Mouse (Mus musculus) retina, postnatal 7 days (tissue): Measurements from ENCODE around the gene Gm49403.
"Not testable (repeated sequence)": the region's sequence is repeated elsewhere in the genome, so short reads cannot be mapped to it uniquely, and the experiment has no call there.

ENCODE experiments used
- DNase-seq: peaks from one replicate; pipeline ENCODE4 v3.0.0-alpha.2; 2012; ENCODE audit warnings: low read depth, low spot score

Gm49403 gene

DNA sequence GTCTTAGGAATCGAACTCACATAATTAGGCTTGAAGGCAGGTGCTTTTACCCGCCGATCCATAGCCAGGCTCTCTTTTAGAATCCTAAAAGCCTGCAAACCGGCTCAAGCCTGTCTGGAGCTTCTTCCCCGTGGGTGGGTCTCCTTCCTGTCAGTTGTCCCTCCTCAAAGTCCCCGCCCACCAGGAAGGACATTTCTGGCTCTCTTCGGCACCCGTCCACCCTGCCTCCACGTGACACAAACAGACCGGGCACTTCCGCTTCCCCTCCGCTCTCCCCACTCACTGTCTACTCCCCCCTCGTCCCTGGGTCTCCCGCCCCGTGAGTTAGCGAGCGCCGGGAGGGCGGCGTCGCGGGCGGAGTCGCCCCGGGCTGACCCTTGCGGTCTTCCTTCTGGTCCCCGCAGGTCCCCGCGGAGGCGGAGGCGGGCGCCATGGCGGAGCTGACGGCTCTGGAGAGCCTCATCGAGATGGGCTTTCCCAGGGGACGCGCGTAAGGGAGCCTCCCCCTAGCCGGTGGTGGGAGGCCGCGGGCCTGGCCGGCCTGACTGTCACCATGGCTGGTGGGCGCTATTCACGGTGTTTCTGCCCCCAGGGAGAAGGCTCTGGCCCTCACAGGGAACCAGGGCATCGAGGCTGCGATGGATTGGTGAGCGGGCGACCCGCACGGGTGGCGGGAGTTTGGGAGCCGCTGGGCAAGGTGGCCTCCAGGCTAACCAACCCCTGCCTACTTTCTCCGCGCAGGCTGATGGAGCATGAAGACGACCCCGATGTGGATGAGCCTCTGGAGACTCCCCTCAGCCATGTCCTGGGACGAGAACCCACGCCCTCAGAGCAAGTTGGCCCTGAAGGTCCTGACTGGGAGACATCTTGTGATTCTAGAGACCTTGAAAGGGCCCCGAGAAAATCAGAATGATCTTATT lies 12.2 kb upstream of the Gm49403 start, which contains the start of gene Ubxn1:
Gene Ubxn1, plus strand, starts transcription at position 230 of the 920 bp plus-strand sequence.
- peak; percentile 92 for DNase-seq

- no peak for DNase-seq
These were observed 11.4 kb upstream of the Gm49403 start for GRCm38 (mm10) chr19:8872266-8872840.

DNA sequence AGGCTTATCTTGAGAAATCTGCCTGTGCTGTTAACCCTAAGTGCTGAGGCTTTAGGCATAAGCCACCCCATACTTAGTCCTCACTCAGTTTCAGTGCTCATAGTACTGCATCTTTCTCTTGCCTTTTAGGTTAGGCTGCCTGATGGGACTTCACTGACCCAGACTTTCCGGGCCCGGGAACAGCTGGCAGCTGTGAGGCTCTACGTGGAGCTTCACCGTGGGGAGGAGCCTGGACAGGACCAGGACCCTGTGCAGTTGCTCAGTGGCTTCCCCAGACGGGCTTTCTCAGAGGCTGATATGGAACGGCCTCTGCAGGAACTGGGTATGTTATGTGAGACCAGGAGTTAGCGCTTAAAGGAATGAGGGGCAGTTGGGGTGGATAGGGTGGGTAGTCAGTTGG lies 8.7 kb upstream of the Gm49403 start:
- DNase-seq, result no peak

GRCm38 (mm10) chr19:8880311-8881033 lies 3.3 kb upstream of the Gm49403 start, which contains the start of gene Uqcc3:
Uqcc3 (minus strand) TSS chr19:8880923.
- DNase-seq, result peak; percentile 80

GRCm38 (mm10) chr19:8881034-8881392 lies 2.7 kb upstream of the Gm49403 start:
- no peak for DNase-seq

GRCm38 (mm10) chr19:8886916-8887584 lies 3.3 kb downstream of the Gm49403 start:
- DNase-seq, result no peak

DNA sequence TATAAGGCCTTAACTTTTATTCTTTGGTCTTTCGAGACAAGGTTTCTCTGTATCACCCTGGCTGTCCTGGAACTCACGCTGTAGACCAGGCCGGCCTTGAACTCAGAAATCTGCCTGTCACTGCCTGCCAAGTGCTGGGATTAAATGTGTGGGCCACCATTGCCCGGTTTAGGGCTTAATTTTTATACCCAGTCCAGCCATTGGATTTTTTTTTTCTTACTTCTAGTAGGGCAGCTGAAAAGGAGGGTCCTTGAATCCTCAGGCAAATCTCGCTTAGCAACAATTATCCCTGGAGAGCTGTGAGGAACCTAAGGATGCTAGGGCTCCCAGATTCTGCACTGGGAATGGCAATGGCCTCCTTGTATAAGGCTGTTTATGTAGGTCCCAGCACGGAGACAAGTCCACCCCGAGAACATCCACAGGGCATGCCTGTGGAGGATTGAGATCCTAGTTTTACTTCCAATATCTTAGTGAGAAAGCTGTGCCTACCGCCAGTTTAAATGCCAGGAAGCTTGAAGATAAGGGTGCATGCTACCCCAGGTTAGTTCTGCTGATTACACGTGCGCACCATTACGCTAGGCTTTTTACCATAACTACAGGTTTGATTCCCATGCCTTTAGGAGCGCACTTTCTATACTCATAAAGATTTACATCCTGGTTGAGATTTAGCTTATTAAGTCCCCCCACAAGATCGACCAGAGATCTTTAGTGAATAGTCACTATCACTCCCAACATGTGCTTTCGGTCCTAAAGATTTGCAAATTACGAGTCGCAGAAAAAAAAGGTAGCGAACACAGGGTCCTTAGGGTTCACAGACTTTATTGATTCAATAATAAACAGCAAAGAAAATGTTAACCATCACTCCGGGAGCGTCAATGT lies 4.1 kb downstream of the Gm49403 start:
- DNase-seq, result no peak

DNA sequence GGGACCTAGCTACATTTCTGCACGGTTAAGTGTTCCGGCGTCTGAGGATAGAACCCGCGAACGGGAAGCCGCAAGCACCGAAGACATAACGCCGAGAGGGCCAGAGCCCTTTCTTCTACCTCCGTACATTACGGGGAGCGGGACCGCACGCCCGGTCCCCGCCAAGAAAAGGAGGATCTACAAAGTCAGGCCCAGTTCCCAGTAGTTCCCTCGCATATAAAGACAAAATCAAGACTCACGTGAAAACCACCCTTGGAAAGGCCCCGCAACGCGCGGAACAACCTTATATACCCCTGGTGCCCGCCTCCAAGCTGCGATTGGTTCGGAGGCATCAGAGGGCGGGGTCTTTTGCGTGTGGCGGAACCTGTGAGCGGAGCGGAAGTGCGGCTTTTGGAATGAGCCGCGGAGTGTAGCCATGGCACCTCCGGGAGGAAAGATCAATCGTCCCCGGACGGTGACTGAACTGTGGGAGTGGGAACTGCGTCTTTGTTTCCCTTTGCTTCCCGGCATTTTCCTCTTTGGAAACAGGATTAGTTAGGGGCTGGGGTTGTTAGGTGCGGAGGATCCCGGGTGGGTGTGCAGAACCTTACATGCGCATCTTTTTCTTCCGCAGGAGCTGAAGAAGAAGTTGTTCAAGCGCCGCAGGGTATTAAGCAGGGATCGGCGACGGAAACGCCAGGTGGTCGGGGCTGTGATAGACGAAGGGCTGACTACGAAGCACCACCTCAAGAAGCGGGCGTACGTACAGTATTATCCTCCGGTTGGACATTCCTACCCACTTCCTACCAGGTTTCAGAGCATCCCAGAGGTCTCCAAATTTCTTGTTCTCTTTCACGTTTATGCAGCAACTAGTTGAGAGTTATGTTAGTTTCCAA lies 5.0 kb downstream of the Gm49403 start, which contains the start of the genes 1810009A15Rik and Gm49416:
Gene 1810009A15Rik, plus strand, starts transcription at position 343 of the 875 bp plus-strand sequence.
Gene Gm49416, plus strand, starts transcription at position 416 of the 875 bp plus-strand sequence.
- DNase-seq, result peak; percentile 88

DNA sequence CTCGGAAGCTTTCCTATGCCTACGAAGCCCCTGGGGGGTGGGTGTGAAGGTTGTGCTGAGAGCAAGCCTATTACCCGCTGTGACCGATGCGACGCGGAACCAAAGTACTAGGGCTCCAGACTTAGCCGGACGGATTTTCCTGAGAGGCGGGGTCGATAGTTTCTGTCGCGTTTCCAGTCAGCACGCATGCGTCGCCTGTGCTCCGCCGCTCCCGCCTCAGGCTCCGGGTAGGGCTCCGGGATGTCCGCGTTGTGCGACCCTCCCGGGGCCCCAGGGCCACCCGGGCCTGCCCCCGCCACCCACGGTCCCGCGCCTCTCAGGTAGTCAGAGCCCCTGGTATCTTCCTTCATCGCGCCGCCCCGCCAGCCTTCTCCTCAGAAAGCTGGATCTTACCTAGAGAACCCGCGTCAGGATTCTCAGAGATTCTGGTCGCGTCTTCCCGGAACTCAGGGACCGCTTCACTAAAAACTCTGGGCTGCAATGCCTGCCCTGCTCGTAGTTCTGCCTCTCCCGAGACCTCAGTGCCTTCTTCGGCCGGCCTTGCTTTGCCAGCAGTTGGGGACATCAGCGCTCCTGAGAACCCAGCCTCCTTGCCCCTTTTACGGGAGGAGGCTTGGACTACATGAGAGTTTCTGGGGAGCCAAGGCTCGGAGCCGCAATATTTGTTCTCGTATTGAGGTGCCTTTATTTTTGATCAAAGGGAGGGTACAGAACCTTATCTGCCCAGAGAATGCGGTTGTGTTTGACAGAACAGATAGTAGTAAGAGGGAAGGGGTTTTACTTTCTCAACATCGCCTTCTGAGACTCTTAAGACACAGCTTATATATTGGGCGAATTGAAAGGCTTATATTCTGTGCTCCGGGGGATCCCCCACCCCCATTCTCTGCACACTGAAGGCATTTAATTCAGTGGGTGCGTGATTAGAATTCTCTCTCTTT lies 9.4 kb downstream of the Gm49403 start, which contains the start of gene Ints5:
Gene Ints5, plus strand, starts transcription at position 177 of the 938 bp plus-strand sequence.
- peak; percentile 84 for DNase-seq

DNA sequence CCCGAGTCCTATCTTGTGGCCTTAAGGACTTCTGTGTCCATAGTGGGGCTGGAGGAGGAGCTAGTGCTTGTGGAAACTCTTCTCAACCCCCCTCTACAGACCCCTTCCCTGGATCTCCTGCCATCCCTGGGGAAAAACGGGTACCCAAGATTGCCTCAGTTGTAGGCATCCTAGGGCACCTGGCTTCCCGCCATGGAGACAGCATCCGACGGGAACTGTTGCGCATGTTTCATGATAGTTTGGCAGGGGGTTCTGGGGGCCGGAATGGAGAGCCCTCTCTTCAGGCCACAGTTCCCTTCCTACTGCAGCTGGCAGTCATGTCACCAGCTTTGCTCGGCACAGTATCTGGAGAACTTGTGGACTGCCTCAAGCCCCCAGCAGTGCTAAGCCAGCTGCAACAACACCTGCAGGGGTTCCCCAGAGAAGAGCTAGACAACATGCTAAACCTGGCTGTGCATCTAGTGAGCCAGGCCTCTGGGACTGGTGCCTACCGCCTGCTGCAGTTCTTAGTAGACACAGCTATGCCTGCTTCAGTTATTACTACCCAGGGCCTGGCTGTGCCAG lies 11.7 kb downstream of the Gm49403 start:
- DNase-seq, result no peak

- not testable (repeated sequence) for DNase-seq
These were observed 12.5 kb downstream of the Gm49403 start for GRCm38 (mm10) chr19:8896231-8896630.

DNA sequence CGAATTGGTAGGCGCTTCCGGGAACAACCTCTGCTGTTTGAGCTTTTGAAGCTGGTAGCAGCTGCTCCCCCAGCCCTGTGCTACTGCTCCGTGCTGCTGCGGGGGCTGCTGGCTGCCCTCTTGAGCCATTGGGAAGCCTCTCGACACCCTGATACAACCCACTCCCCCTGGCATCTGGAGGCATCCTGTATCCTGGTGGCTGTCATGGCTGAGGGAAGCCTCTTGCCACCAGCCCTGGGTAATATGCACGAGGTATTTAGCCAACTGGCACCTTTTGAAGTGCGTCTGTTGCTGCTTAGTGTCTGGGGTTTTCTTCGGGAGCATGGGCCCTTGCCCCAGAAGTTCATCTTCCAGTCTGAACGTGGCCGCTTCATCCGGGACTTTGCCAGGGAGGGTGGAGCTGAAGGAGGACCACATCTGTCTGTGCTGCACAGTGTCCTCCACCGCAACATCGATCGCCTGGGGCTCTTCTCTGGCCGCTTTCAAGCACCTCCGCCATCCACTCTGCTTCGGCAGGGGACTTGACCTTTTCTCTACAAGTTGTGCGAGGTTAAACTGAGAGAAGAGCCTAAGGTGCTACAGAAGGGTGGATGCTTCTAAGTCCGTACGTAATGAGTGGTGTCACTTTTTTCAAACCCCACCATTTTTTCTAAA lies 13.6 kb downstream of the Gm49403 start:
- not testable (repeated sequence) for DNase-seq

GRCm38 (mm10) chr19:8897865-8898495 lies 14.2 kb downstream of the Gm49403 start, which contains the start of gene Ganab:
Ganab (plus strand) TSS chr19:8898071.
- peak; percentile 93 for DNase-seq

DNA sequence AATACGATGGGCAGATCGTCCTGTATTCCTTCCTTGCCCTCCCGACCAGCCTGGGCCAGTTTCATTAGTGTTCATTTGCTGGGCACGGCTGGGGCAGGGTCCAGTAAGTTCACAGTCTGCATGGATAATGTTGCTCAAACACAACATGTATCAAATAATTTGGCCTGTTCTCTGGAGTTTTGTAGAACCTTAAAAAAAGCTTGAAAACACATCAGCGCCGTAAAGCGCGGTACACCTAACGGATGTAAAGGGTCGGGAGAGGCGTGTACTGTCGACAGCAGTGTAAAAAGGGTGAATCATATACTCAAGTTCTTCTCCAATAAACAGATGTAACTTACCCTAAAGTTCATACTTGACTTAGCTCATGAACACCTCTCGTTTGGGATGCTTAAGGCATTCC lies 14.8 kb downstream of the Gm49403 start:
- no peak for DNase-seq

GRCm38 (mm10) chr19:8899079-8899478 lies 15.3 kb downstream of the Gm49403 start:
- no peak for DNase-seq

DNA sequence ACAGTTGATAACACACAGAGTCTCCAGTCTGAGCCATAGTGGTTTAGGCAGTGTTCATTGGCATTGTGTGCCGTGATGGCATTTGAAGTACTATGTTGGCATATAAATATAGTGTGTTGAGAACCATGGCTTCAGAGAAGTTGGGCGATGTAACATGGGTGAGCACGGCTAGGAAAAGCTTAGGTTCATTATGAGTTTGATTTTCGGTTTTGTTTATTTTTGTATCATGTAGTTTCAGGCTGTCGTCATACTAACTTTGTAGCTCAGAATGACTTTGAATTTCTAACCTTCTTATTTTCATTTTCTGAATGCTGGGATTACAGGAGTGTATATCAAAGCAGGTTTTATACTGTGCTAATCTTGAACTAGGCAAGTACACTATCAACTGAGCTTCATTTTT lies 19.7 kb downstream of the Gm49403 start:
- no peak for DNase-seq

DNA sequence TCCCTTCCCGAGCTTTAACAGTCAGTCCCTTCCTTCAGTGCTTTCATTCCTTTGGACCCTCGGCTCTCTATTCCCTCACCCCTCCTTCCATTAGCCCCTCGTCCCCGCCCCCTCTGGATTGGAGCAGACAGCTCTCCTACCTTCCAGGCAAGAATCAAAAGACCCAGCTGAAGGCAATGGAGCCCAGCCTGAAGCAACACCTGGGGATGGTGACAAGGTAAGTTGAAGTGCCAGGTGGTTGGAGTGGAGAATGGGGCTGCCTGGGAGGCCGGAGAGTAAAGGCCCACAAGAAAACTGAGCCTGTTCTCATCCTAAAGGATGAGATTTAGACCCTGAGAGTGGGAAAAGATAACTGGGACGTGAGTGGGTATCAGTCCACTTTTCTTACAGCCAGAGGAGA lies 24.8 kb downstream of the Gm49403 start:
- DNase-seq, result no peak
